Mouse (Mus musculus): Measurements from ENCODE around the gene Adgrl1.
"Not testable (repeated sequence)": the region's sequence is repeated elsewhere in the genome, so short reads cannot be mapped to it uniquely, and the experiment has no call there.

Adgrl1 gene

GRCm38 (mm10) chr8:83955106-83955957 lies 55.4 kb downstream of the Adgrl1 start, which contains the start of the genes Gm10644 and Asf1b:
Gene Gm10644 (minus strand): TSS chr8:83955205.
Gene Asf1b (plus strand): TSS chr8:83955507.
- peak; percentile 97 for DNase-seq

- no peak for DNase-seq
Observed at GRCm38 (mm10) chr8:83955958-83956218, 56.0 kb downstream of the Adgrl1 start.

GRCm38 (mm10) chr8:83956789-83957188 lies 56.9 kb downstream of the Adgrl1 start:
- DNase-seq = peak; percentile 53

- no peak for DNase-seq
Observed at GRCm38 (mm10) chr8:83964015-83964765, 64.3 kb downstream of the Adgrl1 start.

GRCm38 (mm10) chr8:83967701-83968100 lies 67.8 kb downstream of the Adgrl1 start:
- no peak for DNase-seq

GRCm38 (mm10) chr8:83971121-83971520 lies 71.2 kb downstream of the Adgrl1 start:
- DNase-seq = no peak

- DNase-seq = no peak
Observed at GRCm38 (mm10) chr8:83971661-83972060, 71.8 kb downstream of the Adgrl1 start.

GRCm38 (mm10) chr8:83972150-83973120 lies 72.5 kb downstream of the Adgrl1 start, which contains the start of gene Prkaca:
Gene Prkaca (plus strand): TSS chr8:83972993.
- peak; percentile 96 for DNase-seq

- DNase-seq = peak; percentile 57
Observed at GRCm38 (mm10) chr8:83973161-83974031, 73.5 kb downstream of the Adgrl1 start.

- no peak for DNase-seq
Observed at GRCm38 (mm10) chr8:83974521-83974920, 74.6 kb downstream of the Adgrl1 start.

GRCm38 (mm10) chr8:83976101-83976630 lies 76.3 kb downstream of the Adgrl1 start:
- peak; percentile 64 for DNase-seq

- peak; percentile 51 for DNase-seq
Observed at GRCm38 (mm10) chr8:83976779-83977350, 77.0 kb downstream of the Adgrl1 start.

- DNase-seq = no peak
Observed at GRCm38 (mm10) chr8:83977646-83978045, 77.7 kb downstream of the Adgrl1 start.

- DNase-seq = no peak
Observed at GRCm38 (mm10) chr8:83978200-83978599, 78.3 kb downstream of the Adgrl1 start.

- DNase-seq = no peak
Observed at GRCm38 (mm10) chr8:83980250-83980649, 80.3 kb downstream of the Adgrl1 start.

- DNase-seq = peak; percentile 23
Observed at GRCm38 (mm10) chr8:83980845-83981244, 80.9 kb downstream of the Adgrl1 start.

- no peak for DNase-seq
Observed at GRCm38 (mm10) chr8:83981533-83981932, 81.6 kb downstream of the Adgrl1 start.

GRCm38 (mm10) chr8:83982449-83982848 lies 82.5 kb downstream of the Adgrl1 start:
- DNase-seq = no peak

- not testable (repeated sequence) for DNase-seq
Observed at GRCm38 (mm10) chr8:83983222-83983621, 83.3 kb downstream of the Adgrl1 start.

GRCm38 (mm10) chr8:83989243-83989642 lies 89.3 kb downstream of the Adgrl1 start:
- DNase-seq = no peak

GRCm38 (mm10) chr8:83990170-83990569 lies 90.3 kb downstream of the Adgrl1 start:
- no peak for DNase-seq
